Mouse (Mus musculus): ENCODE data around the gene Gm4353. TPM values are rescaled to one million over a fixed set of nuclear protein-coding genes. Genes with fewer than 3 reads are reported as not detected.
"Not testable (repeated sequence)": the region's sequence is repeated elsewhere in the genome, so short reads cannot be mapped to it uniquely, and the experiment has no call there.

Gene Gm4353
- 1.8 and 4.2 TPM in 2 replicates for total RNA-seq (2012; rRNA removed)

DNA sequence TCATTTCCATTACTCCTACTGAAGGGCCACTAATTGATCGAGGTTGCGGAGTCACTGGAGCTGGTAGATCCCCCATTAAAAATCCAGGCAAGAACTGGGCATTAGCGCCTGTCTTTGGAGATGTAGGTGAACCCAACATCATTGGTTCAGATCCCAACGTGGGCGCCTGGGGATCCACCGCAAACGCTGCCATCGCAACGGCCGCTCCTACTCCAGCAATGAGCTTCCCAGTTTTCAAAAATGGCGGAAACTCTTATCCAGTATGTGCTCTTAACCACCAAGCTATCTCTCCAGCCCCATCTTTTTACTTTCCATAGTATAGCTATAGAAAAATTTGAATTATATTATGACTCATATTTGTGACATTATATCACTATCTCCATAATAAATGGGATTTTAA is at the start of gene Gm4353:
TSS of gene Gm4353 (minus strand) at position 270 of the 400 bp plus-strand sequence.
- H3K9me3 ChIP-seq (ENCODE audit: control insufficient read depth, insufficient read depth, low read depth, low read length); in situ Hi-C loops (cut with MboI; ENCODE audit: low sequenced_read_pairs in 2 of 2, unreplicated experiment in 2 of 2); DNase-seq (ENCODE audit: low read depth, low spot score); H3K9ac ChIP-seq (ENCODE audit: insufficient read depth, low read depth, low read length, poor library complexity, severe bottlenecking); H3K4me3 ChIP-seq (ENCODE audit: insufficient read depth in 1 of 2, low read depth in 1 of 2, low read length in 2 of 2, poor library complexity in 1 of 2, severe bottlenecking in 1 of 2); H3K27ac ChIP-seq (ENCODE audit: insufficient read depth, low read depth, low read length, poor library complexity, severe bottlenecking); H3K4me1 ChIP-seq (ENCODE audit: control insufficient read depth in 2 of 2, insufficient read depth in 2 of 2, low read length in 2 of 2, poor library complexity in 1 of 2); H3K36me3 ChIP-seq (ENCODE audit: control insufficient read depth, insufficient read depth, low read length, poor library complexity, severe bottlenecking): not testable (repeated sequence)

DNA sequence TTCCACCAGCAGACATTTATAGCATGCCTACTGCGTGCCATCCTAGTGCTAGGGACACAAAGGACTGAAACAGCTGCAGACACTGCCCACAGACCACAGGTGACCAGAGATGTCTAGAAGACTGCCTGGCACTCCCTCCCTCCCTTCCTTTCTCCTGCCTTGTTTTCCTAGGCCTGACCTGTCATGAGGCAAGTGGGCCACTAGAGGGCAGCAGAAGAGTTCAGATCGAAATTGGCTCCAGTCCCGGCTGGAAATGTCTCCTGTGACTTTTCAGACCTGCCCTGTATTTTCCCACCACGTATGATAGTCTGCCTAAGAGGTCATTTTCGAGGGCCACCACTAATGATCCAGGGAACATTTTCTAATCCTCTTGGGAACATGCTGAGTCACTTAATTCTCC is 47.6 kb upstream of the Gm4353 start:
- peak; percentile 66 for DNase-seq (ENCODE audit: low read depth, low spot score)
- peaks cover 55% of the 10 kb centered on the region for H3K36me3 ChIP-seq (ENCODE audit: control insufficient read depth, insufficient read depth, low read length, poor library complexity, severe bottlenecking)
- H3K27ac ChIP-seq (ENCODE audit: insufficient read depth, low read depth, low read length, poor library complexity, severe bottlenecking): no peak overlapping the region
- no peaks in the 10 kb centered on the region for H3K9me3 ChIP-seq (ENCODE audit: control insufficient read depth, insufficient read depth, low read depth, low read length)
- no peak overlapping the region for H3K4me3 ChIP-seq (ENCODE audit: insufficient read depth in 1 of 2, low read depth in 1 of 2, low read length in 2 of 2, poor library complexity in 1 of 2, severe bottlenecking in 1 of 2)
- H3K4me1 ChIP-seq (ENCODE audit: control insufficient read depth in 2 of 2, insufficient read depth in 2 of 2, low read length in 2 of 2, poor library complexity in 1 of 2): peaks cover 0 to 9% of the 10 kb centered on the region in 2 experiments; a peak in 2 of 4 replicates
- in situ Hi-C loops (cut with MboI; ENCODE audit: low sequenced_read_pairs in 2 of 2, unreplicated experiment in 2 of 2): no loop called here
- no peak for TF ChIP-seq ZNF384 (IDR thresholded peaks at IDR 0.05; ENCODE audit: low read depth, low read length)
- no peak for TF ChIP-seq MAFK (IDR thresholded peaks at IDR 0.05; ENCODE audit: insufficient read depth, low read depth, low read length)
- no peak for TF ChIP-seq HCFC1 (IDR thresholded peaks at IDR 0.05; ENCODE audit: borderline replicate concordance, insufficient read depth, low read length)
- no peak for TF ChIP-seq CHD2 (IDR thresholded peaks at IDR 0.05; ENCODE audit: low read depth, low read length)
- TF ChIP-seq ZC3H11A (IDR thresholded peaks at IDR 0.05; ENCODE audit: borderline replicate concordance, low read depth, low read length): no peak
- no peak overlapping the region for H3K9ac ChIP-seq (ENCODE audit: insufficient read depth, low read depth, low read length, poor library complexity, severe bottlenecking)

DNA sequence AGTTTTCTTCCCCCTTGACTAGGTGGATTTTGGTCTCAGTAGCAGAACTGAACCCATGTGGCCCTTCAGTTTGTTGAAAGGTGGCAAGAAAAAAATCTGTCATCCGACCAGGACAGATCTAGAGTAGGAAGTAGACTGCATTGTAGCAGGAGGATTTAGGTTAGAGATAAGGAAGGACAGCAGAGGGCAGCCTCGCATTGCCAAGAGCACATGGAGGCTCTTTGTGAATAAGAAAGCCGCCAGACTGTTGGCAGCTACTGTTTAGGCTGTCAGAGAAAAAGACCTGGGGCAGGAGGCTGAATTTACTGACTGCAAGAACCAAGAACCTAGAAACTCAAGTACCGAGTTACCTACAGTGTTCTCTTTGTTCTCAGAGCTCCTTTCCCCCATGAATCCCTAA is 47.0 kb upstream of the Gm4353 start:
- Histone ChIP-seq H3K27ac (ENCODE audit: insufficient read depth, low read depth, low read length, poor library complexity, severe bottlenecking) (no peak overlapping the region), H3K4me3 (ENCODE audit: insufficient read depth in 1 of 2, low read depth in 1 of 2, low read length in 2 of 2, poor library complexity in 1 of 2, severe bottlenecking in 1 of 2) (no peak overlapping the region), H3K9ac (ENCODE audit: insufficient read depth, low read depth, low read length, poor library complexity, severe bottlenecking) (no peak overlapping the region; the same call in 1 of the 2 replicates), H3K9me3 (ENCODE audit: control insufficient read depth, insufficient read depth, low read depth, low read length) (no peaks in the 10 kb centered on the region), H3K36me3 (ENCODE audit: control insufficient read depth, insufficient read depth, low read length, poor library complexity, severe bottlenecking) (peaks cover 56% of the 10 kb centered on the region), H3K4me1 (ENCODE audit: control insufficient read depth in 2 of 2, insufficient read depth in 2 of 2, low read length in 2 of 2, poor library complexity in 1 of 2) (peaks cover 0 to 13% of the 10 kb centered on the region in 2 experiments; a peak in 2 of 4 replicates)
- in situ Hi-C loops (cut with MboI; ENCODE audit: low sequenced_read_pairs in 2 of 2, unreplicated experiment in 2 of 2): no loop called here
- no peak for DNase-seq (ENCODE audit: low read depth, low spot score)
- TF ChIP-seq ZC3H11A (IDR thresholded peaks at IDR 0.05; ENCODE audit: borderline replicate concordance, low read depth, low read length) (no peak), HCFC1 (IDR thresholded peaks at IDR 0.05; ENCODE audit: borderline replicate concordance, insufficient read depth, low read length) (no peak), ZNF384 (IDR thresholded peaks at IDR 0.05; ENCODE audit: low read depth, low read length) (no peak), CHD2 (IDR thresholded peaks at IDR 0.05; ENCODE audit: low read depth, low read length) (no peak), MAFK (IDR thresholded peaks at IDR 0.05; ENCODE audit: insufficient read depth, low read depth, low read length) (no peak)

DNA sequence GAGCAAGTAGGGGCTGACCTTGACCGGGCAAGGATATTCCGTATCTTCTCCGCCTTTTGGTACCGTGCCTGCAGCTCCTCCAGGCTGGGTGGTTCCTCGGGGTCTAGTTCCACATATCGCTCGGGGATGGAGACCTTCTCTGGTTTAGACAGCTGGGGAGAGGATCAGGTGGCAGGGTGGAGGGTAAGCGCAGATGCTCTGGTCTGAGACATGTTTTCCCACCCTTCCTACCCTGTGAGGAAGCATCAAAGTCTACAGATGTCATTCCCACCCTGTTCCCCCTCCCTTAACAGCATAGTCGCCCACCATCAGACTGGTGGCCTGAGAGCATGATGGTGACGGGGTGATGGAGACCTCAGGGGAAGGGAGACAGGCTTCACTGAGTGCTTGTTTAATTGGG is 44.9 kb upstream of the Gm4353 start:
- H3K36me3 ChIP-seq (ENCODE audit: control insufficient read depth, insufficient read depth, low read length, poor library complexity, severe bottlenecking): peaks cover 51% of the 10 kb centered on the region
- DNase-seq (ENCODE audit: low read depth, low spot score): no peak
- TF ChIP-seq MAFK (IDR thresholded peaks at IDR 0.05; ENCODE audit: insufficient read depth, low read depth, low read length) (no peak), HCFC1 (IDR thresholded peaks at IDR 0.05; ENCODE audit: borderline replicate concordance, insufficient read depth, low read length) (no peak), CHD2 (IDR thresholded peaks at IDR 0.05; ENCODE audit: low read depth, low read length) (no peak), ZNF384 (IDR thresholded peaks at IDR 0.05; ENCODE audit: low read depth, low read length) (no peak), ZC3H11A (IDR thresholded peaks at IDR 0.05; ENCODE audit: borderline replicate concordance, low read depth, low read length) (no peak)

DNA sequence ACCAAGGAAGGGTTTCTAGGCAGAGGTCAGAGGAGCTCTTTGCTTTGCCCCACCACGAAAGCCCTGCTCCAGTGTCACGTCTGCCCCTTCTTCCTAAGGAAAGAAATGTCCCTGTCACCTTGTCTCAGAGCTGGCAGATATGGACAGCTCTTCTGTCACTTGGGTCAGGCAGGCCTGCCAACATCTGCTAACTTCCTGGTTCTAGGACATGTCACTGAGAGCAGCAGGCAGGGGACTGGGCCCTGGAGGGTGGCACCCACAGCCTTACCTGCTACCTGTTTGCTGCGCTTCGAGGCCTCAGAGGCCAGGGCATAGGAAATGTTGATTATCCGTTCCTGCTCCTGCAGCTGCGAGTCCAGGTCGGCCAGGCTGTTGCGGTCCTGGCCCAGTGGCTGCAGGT is 43.9 kb upstream of the Gm4353 start:
- no peak for TF ChIP-seq HCFC1 (IDR thresholded peaks at IDR 0.05; ENCODE audit: borderline replicate concordance, insufficient read depth, low read length)
- TF ChIP-seq CHD2 (IDR thresholded peaks at IDR 0.05; ENCODE audit: low read depth, low read length): no peak
- no peak for TF ChIP-seq ZNF384 (IDR thresholded peaks at IDR 0.05; ENCODE audit: low read depth, low read length)
- no peak for TF ChIP-seq MAFK (IDR thresholded peaks at IDR 0.05; ENCODE audit: insufficient read depth, low read depth, low read length)
- TF ChIP-seq ZC3H11A (IDR thresholded peaks at IDR 0.05; ENCODE audit: borderline replicate concordance, low read depth, low read length): no peak
- no peak overlapping the region for H3K4me3 ChIP-seq (ENCODE audit: insufficient read depth in 1 of 2, low read depth in 1 of 2, low read length in 2 of 2, poor library complexity in 1 of 2, severe bottlenecking in 1 of 2)
- in situ Hi-C loops (cut with MboI; ENCODE audit: low sequenced_read_pairs in 2 of 2, unreplicated experiment in 2 of 2): no loop called here
- peaks cover 51% of the 10 kb centered on the region for H3K36me3 ChIP-seq (ENCODE audit: control insufficient read depth, insufficient read depth, low read length, poor library complexity, severe bottlenecking)
- no peak overlapping the region for H3K9ac ChIP-seq (ENCODE audit: insufficient read depth, low read depth, low read length, poor library complexity, severe bottlenecking)
- no peak overlapping the region for H3K27ac ChIP-seq (ENCODE audit: insufficient read depth, low read depth, low read length, poor library complexity, severe bottlenecking)
- no peak for DNase-seq (ENCODE audit: low read depth, low spot score)
- peaks cover 4 to 5% of the 10 kb centered on the region in 2 experiments; a peak in 3 of 4 replicates for H3K4me1 ChIP-seq (ENCODE audit: control insufficient read depth in 2 of 2, insufficient read depth in 2 of 2, low read length in 2 of 2, poor library complexity in 1 of 2)
- no peaks in the 10 kb centered on the region for H3K9me3 ChIP-seq (ENCODE audit: control insufficient read depth, insufficient read depth, low read depth, low read length)

More for the DNA sequence above, 44.9 kb upstream of the Gm4353 start:
- in situ Hi-C loops (cut with MboI; ENCODE audit: low sequenced_read_pairs in 2 of 2, unreplicated experiment in 2 of 2): no loop called here
- Histone ChIP-seq H3K4me3 (ENCODE audit: insufficient read depth in 1 of 2, low read depth in 1 of 2, low read length in 2 of 2, poor library complexity in 1 of 2, severe bottlenecking in 1 of 2) (no peak overlapping the region), H3K9me3 (ENCODE audit: control insufficient read depth, insufficient read depth, low read depth, low read length) (no peaks in the 10 kb centered on the region), H3K4me1 (ENCODE audit: control insufficient read depth in 2 of 2, insufficient read depth in 2 of 2, low read length in 2 of 2, poor library complexity in 1 of 2) (peaks cover 0 to 7% of the 10 kb centered on the region in 2 experiments; a peak in 1 of 4 replicates), H3K9ac (ENCODE audit: insufficient read depth, low read depth, low read length, poor library complexity, severe bottlenecking) (no peak overlapping the region), H3K27ac (ENCODE audit: insufficient read depth, low read depth, low read length, poor library complexity, severe bottlenecking) (no peak overlapping the region)

All from ES-E14 (cell line).